Mouse (Mus musculus) hindbrain, embryonic 13.5 days (tissue): ENCODE data around the gene Svep1. TPM values are rescaled to one million over a fixed set of nuclear protein-coding genes. Genes with fewer than 3 reads are reported as not detected.
A peak's percentile ranks its signal among the peaks of the same experiment; 100 is the strongest.

Experiments used
- ATAC-seq: fragments of 200-750 bp; cut with Nextera tagmentation; 2 replicates; pipeline ENCODE4 v1.8.0; 2017; ENCODE audit warnings: moderate TSS enrichment; ENCODE audit not compliant: low FRiP score
- H3K27ac ChIP-seq: fragments of 300-500 bp; sonication (generic); 2 replicates; pipeline ENCODE4 v1.5.1; 2015; ENCODE audit warnings: inconsistent platforms, mild to moderate bottlenecking, moderate library complexity
- H3K27me3 ChIP-seq: fragments of 300-500 bp; sonication (generic); 2 replicates; pipeline ENCODE4 v1.6.1; 2015; ENCODE audit warnings: mild to moderate bottlenecking, inconsistent platforms
- H3K36me3 ChIP-seq: fragments of 300-500 bp; sonication (generic); 2 replicates; pipeline ENCODE4 v1.6.1; 2015; ENCODE audit warnings: mild to moderate bottlenecking, inconsistent platforms
- H3K4me1 ChIP-seq: fragments of 300-500 bp; sonication (generic); replicated peaks from 2 replicates; pipeline ENCODE4 v1.6.1; 2015; ENCODE audit warnings: inconsistent platforms
- H3K4me2 ChIP-seq: fragments of 300-500 bp; sonication (generic); 2 replicates; pipeline ENCODE4 v1.6.1; 2015; ENCODE audit warnings: inconsistent platforms, mild to moderate bottlenecking, moderate library complexity
- H3K4me3 ChIP-seq: fragments of 300-500 bp; sonication (generic); 2 replicates; pipeline ENCODE4 v1.5.1; 2015; ENCODE audit warnings: mild to moderate bottlenecking, inconsistent platforms
- H3K9ac ChIP-seq: fragments of 300-500 bp; sonication (generic); 2 replicates; pipeline ENCODE4 v1.6.1; 2015; ENCODE audit warnings: mild to moderate bottlenecking, inconsistent platforms
- H3K9me3 ChIP-seq: fragments of 300-500 bp; sonication (generic); 2 replicates; pipeline ENCODE4 v1.6.1; 2016; ENCODE audit warnings: inconsistent platforms
- WGBS: fragments of 180-500 bp; shearing (Covaris S2); methylation state at CpG from one replicate; pipeline ENCODE4 v1.1.7; 2015; 5-methylcytosine and 5-hydroxymethylcytosine counted together
- polyA plus RNA-seq: library from polyadenylated mRNA; unstranded; fragments of >200 nt; fragmentation: Nextera tagmentation; extraction: Ambion mirVana; gene quantifications from 2 replicates; pipeline ENCODE4 v1.2.1, GENCODE M21; 2015

The Svep1 gene
- polyA plus RNA-seq, 1 experiment from 2014 or later = 0.55 TPM

DNA sequence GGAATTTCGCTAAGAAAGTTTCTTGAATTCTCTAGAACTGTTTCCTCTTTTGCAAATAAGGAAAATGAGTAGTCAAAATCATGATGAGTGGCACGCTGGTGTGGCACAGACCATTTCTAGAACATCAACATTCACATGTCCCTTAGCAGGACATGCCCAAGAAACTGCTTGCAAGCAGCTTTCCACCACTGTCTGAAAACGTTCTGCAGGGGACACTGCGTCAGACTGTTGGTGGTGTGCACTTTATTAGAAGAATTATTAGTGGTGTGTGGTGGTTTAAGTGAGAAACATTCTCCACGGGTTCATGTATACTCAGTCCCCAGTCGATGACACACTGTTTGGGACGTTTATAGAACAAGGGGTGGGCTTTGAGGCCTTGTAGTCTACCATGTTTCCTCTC lies 40.9 kb downstream of the Svep1 start:
- WGBS = 85% methylated on average over 7 of the region's 7 CpGs

GRCm38 (mm10) chr4:58161901-58162300 lies 44.8 kb downstream of the Svep1 start:
- no peaks in the 10 kb centered on the region; the same call in 1 of the 2 replicates for H3K4me1 ChIP-seq
- no peak overlapping the region for H3K4me3 ChIP-seq
- ATAC-seq = no peak
- 61% methylated on average over 2 of the region's 2 CpGs for WGBS
- H3K9ac ChIP-seq = no peak overlapping the region
- no peaks in the 10 kb centered on the region for H3K36me3 ChIP-seq
- no peak overlapping the region for H3K27ac ChIP-seq
- H3K27me3 ChIP-seq = no peaks in the 10 kb centered on the region
- no peak overlapping the region for H3K4me2 ChIP-seq
- H3K9me3 ChIP-seq = no peaks in the 10 kb centered on the region

More for the DNA sequence above, 40.9 kb downstream of the Svep1 start:
- no peak for ATAC-seq
- Histone ChIP-seq H3K36me3 (no peaks in the 10 kb centered on the region), H3K4me1 (no peaks in the 10 kb centered on the region), H3K9ac (no peak overlapping the region), H3K27me3 (no peaks in the 10 kb centered on the region), H3K27ac (no peak overlapping the region), H3K4me3 (no peak overlapping the region), H3K9me3 (no peaks in the 10 kb centered on the region), H3K4me2 (no peak overlapping the region)

DNA sequence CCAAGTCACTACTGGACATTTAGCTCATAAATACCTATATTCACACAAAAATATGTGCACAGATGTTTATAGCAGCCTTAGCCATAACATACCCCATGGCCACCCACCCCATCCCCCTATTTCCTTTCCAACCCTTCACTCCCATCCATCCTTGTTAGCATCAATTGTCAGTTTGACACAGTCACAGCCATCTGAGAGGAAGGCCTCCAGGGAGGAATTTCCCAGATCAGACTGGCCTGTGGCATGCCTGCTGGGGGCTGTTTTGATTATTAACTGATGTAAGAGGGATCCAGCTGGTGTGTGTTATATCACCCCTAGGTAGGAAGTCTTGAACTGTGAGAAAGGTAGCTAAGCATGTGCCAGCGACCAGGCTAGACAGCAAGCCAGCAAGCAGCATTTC lies 47.1 kb downstream of the Svep1 start:
- 0 out of 2 replicates have a peak, but pooled peaks have one; percentile 32 for ATAC-seq
- H3K4me3 ChIP-seq = no peak overlapping the region
- no peaks in the 10 kb centered on the region for H3K27me3 ChIP-seq
- H3K4me2 ChIP-seq = no peak overlapping the region
- no peaks in the 10 kb centered on the region for H3K9me3 ChIP-seq
- H3K36me3 ChIP-seq = no peaks in the 10 kb centered on the region
- H3K4me1 ChIP-seq = no peaks in the 10 kb centered on the region; the same call in 1 of the 2 replicates
- H3K27ac ChIP-seq = no peak overlapping the region
- no peak overlapping the region for H3K9ac ChIP-seq
- WGBS = 63% methylated on average over 1 of the region's 1 CpGs

DNA sequence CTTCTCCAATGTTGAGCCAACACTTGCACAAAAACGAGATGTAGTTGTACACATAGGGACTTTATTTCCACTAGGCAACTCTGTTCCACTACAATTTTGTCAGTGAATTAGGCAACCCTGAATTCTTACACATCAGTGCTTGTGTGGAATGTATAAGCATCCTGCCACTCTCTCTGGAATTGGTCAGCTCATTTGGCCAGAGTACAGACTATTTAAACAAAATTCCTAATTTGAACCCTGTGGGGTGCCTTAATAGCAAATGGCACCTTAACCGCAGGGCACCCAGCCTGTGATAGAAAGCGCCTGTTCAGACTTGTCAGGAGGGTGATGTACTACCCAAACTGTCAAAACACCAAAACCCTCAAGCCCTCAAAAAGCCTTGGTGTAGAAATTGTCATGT lies 56.4 kb downstream of the Svep1 start:
- 74% methylated on average over 3 of the region's 3 CpGs for WGBS
- Histone ChIP-seq H3K36me3 (no peaks in the 10 kb centered on the region), H3K4me2 (no peak overlapping the region), H3K27me3 (no peaks in the 10 kb centered on the region), H3K4me1 (no peaks in the 10 kb centered on the region), H3K9me3 (no peaks in the 10 kb centered on the region), H3K27ac (no peak overlapping the region), H3K4me3 (no peak overlapping the region), H3K9ac (no peak overlapping the region)
- ATAC-seq = no peak

DNA sequence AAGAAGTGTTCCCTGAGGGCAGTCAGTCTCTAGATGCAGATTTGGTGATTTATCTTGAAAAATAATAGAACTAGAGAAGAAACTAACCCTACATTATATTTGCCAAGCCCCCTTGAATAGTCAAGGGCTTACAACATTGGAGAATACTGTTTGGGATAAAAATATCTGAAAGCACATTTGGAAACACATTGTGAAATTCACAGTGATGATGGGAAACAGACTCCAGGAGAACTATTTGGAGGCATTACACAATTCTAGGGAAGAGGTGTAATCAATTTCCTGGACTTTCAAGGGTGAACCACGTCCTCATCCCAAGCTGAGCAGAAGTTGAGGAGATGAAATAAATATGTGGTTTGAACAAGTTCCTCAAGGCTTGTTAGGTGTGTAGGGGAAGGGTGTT lies 57.5 kb downstream of the Svep1 start:
- Histone ChIP-seq H3K9me3 (no peaks in the 10 kb centered on the region), H3K27ac (no peak overlapping the region), H3K4me3 (no peak overlapping the region), H3K4me1 (no peaks in the 10 kb centered on the region), H3K27me3 (no peaks in the 10 kb centered on the region), H3K4me2 (no peak overlapping the region), H3K9ac (no peak overlapping the region), H3K36me3 (no peaks in the 10 kb centered on the region)
- ATAC-seq = no peak
- 69% methylated on average over 1 of the region's 1 CpGs for WGBS

- ATAC-seq = no peak
- H3K27ac ChIP-seq = no peak overlapping the region
- no peaks in the 10 kb centered on the region for H3K9me3 ChIP-seq
- H3K36me3 ChIP-seq = no peaks in the 10 kb centered on the region
- no peak overlapping the region for H3K9ac ChIP-seq
- H3K4me1 ChIP-seq = no peaks in the 10 kb centered on the region
- no peak overlapping the region for H3K4me3 ChIP-seq
- no peak overlapping the region for H3K4me2 ChIP-seq
- no peaks in the 10 kb centered on the region for H3K27me3 ChIP-seq
Observed at GRCm38 (mm10) chr4:58148547-58148946, 58.1 kb downstream of the Svep1 start.

DNA sequence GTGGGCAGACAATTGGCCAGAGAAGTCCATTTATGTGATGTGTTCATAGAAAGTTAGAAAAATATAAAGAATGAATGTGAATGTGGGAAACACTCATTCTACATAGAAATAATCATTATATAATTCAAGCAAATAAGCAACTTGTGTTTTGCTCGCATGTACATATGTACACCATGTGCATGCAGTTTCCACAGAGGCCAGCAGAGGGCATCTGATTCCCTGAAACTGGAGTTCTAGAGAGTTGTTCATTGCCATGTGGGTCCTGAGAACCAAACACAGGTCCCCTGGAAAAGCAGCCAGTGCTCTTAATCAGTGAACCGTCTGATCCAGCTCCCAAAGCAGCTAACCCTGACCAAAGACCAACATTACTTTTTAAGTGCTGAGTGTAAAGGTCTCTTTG lies 60.0 kb downstream of the Svep1 start:
- H3K27me3 ChIP-seq = no peaks in the 10 kb centered on the region
- no peaks in the 10 kb centered on the region for H3K36me3 ChIP-seq
- no peak overlapping the region for H3K9ac ChIP-seq
- 96% methylated on average over 2 of the region's 2 CpGs for WGBS
- no peak overlapping the region for H3K4me3 ChIP-seq
- H3K9me3 ChIP-seq = no peaks in the 10 kb centered on the region
- ATAC-seq = no peak
- no peak overlapping the region for H3K27ac ChIP-seq
- H3K4me2 ChIP-seq = no peak overlapping the region
- no peaks in the 10 kb centered on the region for H3K4me1 ChIP-seq

- ATAC-seq = no peak
- Histone ChIP-seq H3K4me3 (no peak overlapping the region), H3K9ac (no peak overlapping the region), H3K27ac (no peak overlapping the region), H3K9me3 (no peaks in the 10 kb centered on the region), H3K36me3 (no peaks in the 10 kb centered on the region), H3K4me1 (peaks cover 7% of the 10 kb centered on the region), H3K4me2 (no peak overlapping the region), H3K27me3 (no peaks in the 10 kb centered on the region)
- 80% methylated on average over 8 of the region's 8 CpGs for WGBS
Observed at GRCm38 (mm10) chr4:58139764-58140556, 66.7 kb downstream of the Svep1 start.

- Histone ChIP-seq H3K4me1 (peaks cover 7% of the 10 kb centered on the region), H3K4me3 (no peak overlapping the region), H3K27me3 (no peaks in the 10 kb centered on the region), H3K27ac (no peak overlapping the region), H3K9me3 (no peaks in the 10 kb centered on the region), H3K9ac (no peak overlapping the region), H3K36me3 (no peaks in the 10 kb centered on the region), H3K4me2 (no peak overlapping the region)
- 52% methylated on average over 6 of the region's 6 CpGs for WGBS
- no peak for ATAC-seq
Observed at GRCm38 (mm10) chr4:58139241-58139640, 67.4 kb downstream of the Svep1 start.

DNA sequence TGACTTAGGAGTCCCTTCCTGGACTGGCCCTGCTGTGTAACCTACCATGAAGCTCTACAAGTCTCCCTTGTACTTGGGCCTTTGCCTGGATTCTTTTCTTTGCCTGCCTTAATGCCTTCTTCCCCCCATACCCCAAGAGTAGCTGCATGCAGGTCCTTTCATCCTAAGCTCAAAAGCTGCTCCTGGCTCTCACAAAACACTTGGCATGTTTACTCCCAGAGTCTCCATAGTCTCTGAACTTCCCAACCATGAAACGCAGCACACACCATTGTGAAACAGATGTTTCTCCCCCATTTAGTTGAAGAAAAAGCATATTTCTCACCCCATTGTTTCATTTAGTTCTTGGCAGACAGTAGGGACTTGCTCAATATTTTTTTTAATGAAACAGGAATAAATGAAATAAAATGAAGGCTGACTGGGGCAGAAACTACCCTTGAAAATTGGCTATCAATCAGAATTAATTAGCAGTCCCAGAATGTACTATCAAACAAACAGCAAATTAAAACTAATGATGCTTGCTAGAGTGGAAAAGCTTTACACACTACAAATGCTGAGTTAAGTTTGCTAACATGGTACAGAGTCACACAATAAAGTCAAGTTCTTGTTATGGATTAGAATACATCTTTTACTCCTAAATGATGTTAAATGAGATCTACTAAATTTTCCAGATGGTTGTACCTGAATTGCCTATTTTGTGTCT lies 72.9 kb downstream of the Svep1 start:
- 54% methylated on average over 1 of the region's 1 CpGs for WGBS
- ATAC-seq = peak; percentile 36; the same call in 1 of the 2 replicates
- Histone ChIP-seq H3K36me3 (no peaks in the 10 kb centered on the region), H3K9me3 (no peaks in the 10 kb centered on the region), H3K4me2 (no peak overlapping the region), H3K4me3 (no peak overlapping the region), H3K27me3 (no peaks in the 10 kb centered on the region), H3K9ac (no peak overlapping the region), H3K27ac (no peak overlapping the region), H3K4me1 (peaks cover 6% of the 10 kb centered on the region; the same call in 1 of the 2 replicates)

DNA sequence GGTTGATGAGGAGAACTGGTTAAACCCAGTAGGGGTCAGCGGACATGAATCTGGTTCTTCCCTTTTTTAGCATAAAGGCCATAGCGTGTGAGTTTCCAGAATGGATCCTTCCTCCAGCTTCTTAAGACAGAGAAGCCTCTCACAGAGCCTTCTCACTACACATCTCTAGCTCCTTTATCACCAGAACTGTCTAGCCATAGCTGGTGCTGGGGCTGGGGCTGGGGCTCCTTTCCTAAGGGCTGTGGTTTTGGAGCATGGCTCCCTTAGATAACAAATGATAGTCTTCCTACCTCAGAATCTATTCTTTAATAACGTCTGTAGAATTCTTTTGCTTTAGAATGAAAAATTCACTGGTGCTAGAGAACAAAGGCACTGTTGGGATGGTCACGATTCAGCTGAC lies 76.8 kb downstream of the Svep1 start:
- WGBS = 87% methylated on average over 4 of the region's 4 CpGs

DNA sequence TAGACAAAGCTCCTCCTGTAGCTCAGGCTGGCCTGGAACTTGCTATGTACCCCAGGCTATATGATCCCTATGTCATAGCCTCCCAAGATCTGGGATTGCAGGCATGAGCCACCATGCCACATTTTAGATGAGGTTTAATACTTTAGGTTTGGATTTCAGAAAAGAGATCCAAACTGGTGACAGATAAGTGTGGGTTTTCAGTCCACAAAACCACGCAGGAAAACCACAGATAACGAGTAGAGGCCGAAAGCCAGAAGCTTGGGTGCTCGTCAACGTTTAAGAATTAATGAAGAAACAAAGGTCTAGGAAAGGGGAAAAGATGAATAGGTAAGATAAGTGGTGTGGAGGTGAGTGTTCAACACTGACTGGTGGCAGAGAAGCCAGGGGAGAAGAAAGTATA lies 79.6 kb downstream of the Svep1 start:
- Histone ChIP-seq H3K4me2 (no peak overlapping the region), H3K36me3 (no peaks in the 10 kb centered on the region), H3K9me3 (no peaks in the 10 kb centered on the region), H3K27me3 (no peaks in the 10 kb centered on the region), H3K4me1 (no peaks in the 10 kb centered on the region), H3K4me3 (no peak overlapping the region), H3K27ac (no peak overlapping the region), H3K9ac (no peak overlapping the region)
- 93% methylated on average over 5 of the region's 5 CpGs for WGBS
- ATAC-seq = no peak

More for the DNA sequence above, 76.8 kb downstream of the Svep1 start:
- no peak for ATAC-seq
- Histone ChIP-seq H3K27ac (no peak overlapping the region), H3K4me1 (peaks cover 6% of the 10 kb centered on the region; the same call in 1 of the 2 replicates), H3K9ac (no peak overlapping the region), H3K27me3 (no peaks in the 10 kb centered on the region), H3K4me3 (no peak overlapping the region), H3K9me3 (no peaks in the 10 kb centered on the region), H3K36me3 (no peaks in the 10 kb centered on the region), H3K4me2 (no peak overlapping the region)
